In the genomic region with DNA sequence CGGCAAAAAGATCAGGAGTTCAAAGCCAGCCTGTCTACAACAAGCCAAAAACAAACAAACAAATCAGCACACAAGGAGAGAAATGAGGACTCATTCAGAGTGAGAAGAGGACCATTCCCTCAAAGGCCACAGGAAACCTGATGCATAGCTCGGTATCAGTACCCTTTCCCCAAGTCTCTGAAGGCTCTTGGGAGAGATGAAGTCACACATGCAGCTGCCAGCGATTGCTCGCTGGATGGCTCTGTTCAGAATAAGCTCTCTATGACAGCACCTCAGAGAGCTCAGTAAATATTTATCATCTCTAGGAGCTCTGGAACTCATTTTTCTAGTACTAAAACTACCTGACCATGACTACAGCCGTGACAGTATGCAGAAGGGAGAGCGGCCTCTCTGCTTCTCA, we compare ENCODE assay signal across 19 mouse cellular contexts. TPM values are rescaled to one million over a fixed set of nuclear protein-coding genes. Genes with fewer than 3 reads are reported as not detected.
DNase-seq lines count a peak whose midpoint lies in the region; ATAC-seq and TF ChIP-seq lines count a peak whose summit lies in the region.
"Had no signal": no experiment of that assay in that cellular context is flagged by ENCODE, and none has a peak within 500 bp of the region (broad histone marks: within the 10 kb centered on the region; RNA-seq: fewer than 3 reads in every experiment).

No protein-coding gene starts in this region.

- 59% methylated on average over 6 of the region's 6 CpGs for WGBS in lung, postnatal 0 days
- 61% methylated on average over 6 of the region's 6 CpGs for WGBS in stomach, embryonic 16.5 days
- 82% methylated on average over 6 of the region's 6 CpGs for WGBS in neural tube, embryonic 15.5 days

- no peak overlapping the region for H3K27ac ChIP-seq in lung, postnatal 0 days (ENCODE audit: low read length)
- no peak overlapping the region for H3K27ac ChIP-seq in stomach, embryonic 16.5 days (ENCODE audit: low read length)
- H3K27ac ChIP-seq in neural tube, embryonic 15.5 days (replicated peaks): no peak overlapping the region
- H3K27ac ChIP-seq: forebrain, embryonic 12.5 days; hindbrain, embryonic 15.5 days; macrophage; midbrain, embryonic 12.5 days had no signal

- H3K4me3 ChIP-seq in lung, postnatal 0 days (ENCODE audit: low read depth, low read length): no peak overlapping the region
- H3K4me3 ChIP-seq in stomach, embryonic 16.5 days (replicated peaks; ENCODE audit: low read length): no peak overlapping the region
- no peak overlapping the region for H3K4me3 ChIP-seq in neural tube, embryonic 15.5 days (replicated peaks)
- H3K4me3 ChIP-seq: forebrain, embryonic 12.5 days; hindbrain, embryonic 15.5 days; midbrain, embryonic 12.5 days; myocyte had no signal

- H3K9ac ChIP-seq in lung, postnatal 0 days (replicated peaks; ENCODE audit: low read depth): no peak overlapping the region
- H3K9ac ChIP-seq in stomach, embryonic 16.5 days (ENCODE audit: low read length): no peak overlapping the region
- H3K9ac ChIP-seq in neural tube, embryonic 15.5 days (replicated peaks): no peak overlapping the region
- H3K9ac ChIP-seq: forebrain, embryonic 12.5 days; hindbrain, embryonic 15.5 days; midbrain, embryonic 12.5 days had no signal

- no peaks in the 10 kb centered on the region for H3K9me3 ChIP-seq in lung, postnatal 0 days (ENCODE audit: low read length)
- H3K9me3 ChIP-seq in stomach, embryonic 16.5 days (replicated peaks; ENCODE audit: control insufficient read depth, low read length): no peaks in the 10 kb centered on the region
- no peaks in the 10 kb centered on the region for H3K9me3 ChIP-seq in neural tube, embryonic 15.5 days (replicated peaks)
- H3K9me3 ChIP-seq: forebrain, embryonic 12.5 days; hindbrain, embryonic 15.5 days; midbrain, embryonic 12.5 days had no signal

- H3K27me3 ChIP-seq in lung, postnatal 0 days (replicated peaks; ENCODE audit: insufficient read depth, low read length): no peaks in the 10 kb centered on the region
- no peaks in the 10 kb centered on the region for H3K27me3 ChIP-seq in stomach, embryonic 16.5 days (ENCODE audit: control insufficient read depth, insufficient read depth, low read length)
- no peaks in the 10 kb centered on the region for H3K27me3 ChIP-seq in neural tube, embryonic 15.5 days (replicated peaks)
- H3K27me3 ChIP-seq: forebrain, embryonic 12.5 days; hindbrain, embryonic 15.5 days; midbrain, embryonic 12.5 days had no signal

- ATAC-seq in lung, postnatal 0 days: no peak
- 0 out of 2 replicates have a peak, but pooled peaks have one; percentile 12 for ATAC-seq in stomach, embryonic 16.5 days (ENCODE audit: insufficient read depth, low FRiP score)
- ATAC-seq in neural tube, embryonic 15.5 days (ENCODE audit: low FRiP score): no peak
- ATAC-seq: CD4-positive, CD25-positive, alpha-beta regulatory T cell, adult 4 months; intestine, embryonic 16.5 days had no signal

- no peak for TF ChIP-seq EP300 in lung, postnatal 0 days (IDR thresholded peaks at IDR 0.05)

- H3K4me1 ChIP-seq in lung, postnatal 0 days (ENCODE audit: insufficient read depth, low read depth, low read length): peaks cover 22% of the 10 kb centered on the region; the same call in 1 of the 2 replicates
- H3K4me1 ChIP-seq in stomach, embryonic 16.5 days (ENCODE audit: control insufficient read depth, insufficient read depth, low read length): peaks cover 23% of the 10 kb centered on the region
- H3K4me1 ChIP-seq in neural tube, embryonic 15.5 days: peaks cover 40% of the 10 kb centered on the region

- H3K36me3 ChIP-seq in lung, postnatal 0 days (ENCODE audit: insufficient read depth, low read length): peaks cover under 1% of the 10 kb centered on the region; the same call in 1 of the 2 replicates
- H3K36me3 ChIP-seq in stomach, embryonic 16.5 days (ENCODE audit: control insufficient read depth, insufficient read depth, low read length): no peaks in the 10 kb centered on the region
- H3K36me3 ChIP-seq in neural tube, embryonic 15.5 days: peaks cover 17% of the 10 kb centered on the region

- no peak for TF ChIP-seq CTCF in lung, postnatal 0 days (IDR thresholded peaks at IDR 0.05)

- DNase-seq in kidney, adult 18-20 months: peak; percentile 19
- DNase-seq in kidney, adult 9 months: no peak
- DNase-seq in lung, postnatal 0 days (ENCODE audit: low spot score): peak; percentile 33
- DNase-seq in lung, postnatal 14 days: no peak
- DNase-seq in adipocyte (ENCODE audit: low spot score): peak; percentile 80
- DNase-seq: adrenal gland, postnatal 10 days; cerebellum, adult 18-20 months; cerebellum, postnatal 36 days; heart, postnatal 36 days; layer of hippocampus, postnatal 36 days had no signal

- no peak overlapping the region for H3K4me2 ChIP-seq in lung, postnatal 0 days (replicated peaks; ENCODE audit: low read depth, low read length)
- H3K4me2 ChIP-seq in stomach, embryonic 16.5 days (ENCODE audit: low read depth, low read length): no peak overlapping the region
- H3K4me2 ChIP-seq in neural tube, embryonic 15.5 days: no peak overlapping the region
- H3K4me2 ChIP-seq: forebrain, embryonic 12.5 days; hindbrain, embryonic 15.5 days; midbrain, embryonic 12.5 days had no signal

RNA-seq across cellular contexts. Expression of gene Ints3, which starts 5.2 kb away (rescaled TPM):
- polyA plus RNA-seq in lung, postnatal 0 days (2015; fragmentation: Nextera tagmentation; extraction: Ambion mirVana): 10.6 and 13.9 TPM in 2 replicates
- 22.4 and 23.0 TPM in 2 replicates for polyA plus RNA-seq in stomach, embryonic 16.5 days (2015; fragmentation: Nextera tagmentation; extraction: Ambion mirVana)
- polyA plus RNA-seq in neural tube, embryonic 15.5 days (2015; fragmentation: Nextera tagmentation; extraction: Ambion mirVana): 29.8 and 31.5 TPM in 2 replicates

RNA-seq across cellular contexts. Expression of gene Npr1, which starts 37.5 kb away (rescaled TPM):
- polyA plus RNA-seq in lung, postnatal 0 days (2015; fragmentation: Nextera tagmentation; extraction: Ambion mirVana): 30.0 and 35.8 TPM in 2 replicates
- 5.9 and 6.4 TPM in 2 replicates for polyA plus RNA-seq in stomach, embryonic 16.5 days (2015; fragmentation: Nextera tagmentation; extraction: Ambion mirVana)
- polyA plus RNA-seq in neural tube, embryonic 15.5 days (2015; fragmentation: Nextera tagmentation; extraction: Ambion mirVana): 3.1 and 4.4 TPM in 2 replicates
- polyA plus RNA-seq: CD4-positive, CD25-positive, alpha-beta regulatory T cell, adult 4 months had no signal

RNA-seq across cellular contexts. Expression of gene Slc27a3, which starts 38.4 kb away (rescaled TPM):
- polyA plus RNA-seq in lung, postnatal 0 days (2015; fragmentation: Nextera tagmentation; extraction: Ambion mirVana): 16.0 and 18.0 TPM in 2 replicates
- 10.1 TPM in 2 replicates for polyA plus RNA-seq in stomach, embryonic 16.5 days (2015; fragmentation: Nextera tagmentation; extraction: Ambion mirVana)
- 30.5 and 34.3 TPM in 2 replicates for polyA plus RNA-seq in neural tube, embryonic 15.5 days (2015; fragmentation: Nextera tagmentation; extraction: Ambion mirVana)

RNA-seq across cellular contexts. Expression of gene Ilf2, which starts 47.7 kb away (rescaled TPM):
- polyA plus RNA-seq in lung, postnatal 0 days (2015; fragmentation: Nextera tagmentation; extraction: Ambion mirVana): 58.4 and 65.8 TPM in 2 replicates
- 137 and 147 TPM in 2 replicates for polyA plus RNA-seq in stomach, embryonic 16.5 days (2015; fragmentation: Nextera tagmentation; extraction: Ambion mirVana)
- polyA plus RNA-seq in neural tube, embryonic 15.5 days (2015; fragmentation: Nextera tagmentation; extraction: Ambion mirVana): 218 and 229 TPM in 2 replicates

Comparison
In these comparisons a context has a peak if more than half of its experiments do, and no peak if none do; other contexts are left out.
1. DNase-seq: peak in kidney, adult 18-20 months (single experiment), lung, postnatal 0 days (single experiment) and adipocyte (single experiment); none in kidney, adult 9 months (single experiment) and lung, postnatal 14 days (single experiment).